Mouse (Mus musculus) myocyte (in vitro differentiated cells): ENCODE measurements around the gene Fbxo10.

Experiments
- MAX ChIP-seq: IDR thresholded peaks from one replicate; pipeline ENCODE4 v1.6.1; 2011; ENCODE audit warnings: low read depth, mild to moderate bottlenecking, control low read depth
- MYOG ChIP-seq, 3 experiments: IDR thresholded peaks; one replicate each; pipeline ENCODE4 v1.6.1; 2011; ENCODE audit warnings: control low read depth in 2 of 3, low read depth in 2 of 3, mild to moderate bottlenecking in 2 of 3; ENCODE audit not compliant: insufficient read length in 2 of 3, control insufficient read depth in 1 of 3, insufficient read depth in 1 of 3
- POLR2A ChIP-seq: IDR thresholded peaks from one replicate; pipeline ENCODE4 v1.6.1; 2011; ENCODE audit warnings: low read depth, mild to moderate bottlenecking, control low read depth, moderate library complexity; ENCODE audit not compliant: insufficient read length
- POLR2AphosphoS2 ChIP-seq: IDR thresholded peaks from one replicate; pipeline ENCODE4 v1.6.1; 2011; ENCODE audit warnings: low read depth, control low read depth; ENCODE audit not compliant: insufficient read length
- REST ChIP-seq: IDR thresholded peaks from one replicate; pipeline ENCODE4 v1.6.1; 2011; ENCODE audit warnings: mild to moderate bottlenecking, control low read depth, moderate library complexity; ENCODE audit not compliant: insufficient read depth, insufficient read length
- TCF12 ChIP-seq: IDR thresholded peaks from one replicate; pipeline ENCODE4 v1.6.1; 2011; ENCODE audit warnings: mild to moderate bottlenecking, control low read depth; ENCODE audit not compliant: poor library complexity, insufficient read depth, severe bottlenecking
- USF1 ChIP-seq: IDR thresholded peaks from one replicate; pipeline ENCODE4 v1.6.1; 2011; ENCODE audit warnings: low read depth, mild to moderate bottlenecking, control low read depth, moderate library complexity

DNA sequence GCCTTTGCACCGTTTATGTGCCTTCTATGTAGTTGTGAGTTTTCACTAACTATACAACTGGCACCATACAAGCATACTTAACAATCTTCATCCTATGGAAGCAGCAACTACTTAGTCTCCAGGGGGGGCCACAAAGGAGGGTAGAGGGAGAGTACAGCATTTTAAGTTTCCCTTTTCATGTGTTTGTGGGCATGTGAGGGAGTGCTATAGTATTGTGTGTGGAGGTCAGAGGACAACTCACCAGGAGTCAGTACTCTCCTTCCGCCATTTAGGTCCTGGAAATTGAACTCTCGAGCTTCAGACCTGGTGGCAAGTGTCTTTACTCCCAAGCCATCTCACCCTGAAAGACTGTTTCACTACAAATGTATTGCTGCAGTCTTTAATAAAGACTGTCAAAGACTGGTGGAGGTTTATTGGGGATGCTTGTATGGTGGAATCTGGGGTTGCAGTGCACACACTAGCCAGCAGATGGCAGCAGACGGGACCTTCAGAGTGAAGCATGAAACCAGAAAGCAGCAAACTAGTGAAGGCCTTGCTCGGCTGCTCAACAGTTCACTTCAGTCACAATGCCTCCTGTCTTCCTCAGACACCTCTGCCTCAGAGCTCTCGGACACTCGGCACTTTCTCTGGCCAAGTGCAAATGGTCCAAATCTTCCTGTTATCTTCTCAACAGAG is 12.9 kb upstream of the Fbxo10 start:
- no peak for TF ChIP-seq MYOG (IDR thresholded peaks at IDR 0.05; ENCODE audit: control insufficient read depth in 1 of 3, insufficient read depth in 1 of 3, insufficient read length in 2 of 3, low read depth in 2 of 3)
- no peak for TF ChIP-seq POLR2AphosphoS2
- no peak for TF ChIP-seq USF1
- no peak for TF ChIP-seq POLR2A
- no peak for TF ChIP-seq REST
- TF ChIP-seq TCF12, result no peak
- TF ChIP-seq MAX, result no peak
